Mouse (Mus musculus) liver, embryonic 12.5 days (tissue): ENCODE data around the gene Gpm6a. TPM values are rescaled to one million over a fixed set of nuclear protein-coding genes. Genes with fewer than 3 reads are reported as not detected.

Source experiments
- ATAC-seq: fragments of 200-750 bp; cut with Nextera tagmentation; 2 replicates; pipeline ENCODE4 v1.8.0; 2017; ENCODE audit warnings: moderate number of reproducible peaks, mild to moderate bottlenecking, moderate library complexity
- H3K27ac ChIP-seq: fragments of 300-500 bp; sonication (generic); 2 replicates; pipeline ENCODE4 v1.5.1; 2016; ENCODE audit warnings: mild to moderate bottlenecking
- H3K27me3 ChIP-seq: fragments of 300-500 bp; sonication (generic); replicated peaks from 2 replicates; pipeline ENCODE4 v1.6.1; 2016; ENCODE audit warnings: mild to moderate bottlenecking, moderate library complexity
- H3K36me3 ChIP-seq: fragments of 300-500 bp; sonication (generic); 2 replicates; pipeline ENCODE4 v1.6.1; 2016; ENCODE audit warnings: mild to moderate bottlenecking, moderate library complexity
- H3K4me1 ChIP-seq: fragments of 300-500 bp; sonication (generic); 2 replicates; pipeline ENCODE4 v1.6.1; 2016
- H3K4me2 ChIP-seq: fragments of 300-500 bp; sonication (generic); 2 replicates; pipeline ENCODE4 v1.6.1; 2016; ENCODE audit warnings: mild to moderate bottlenecking, moderate library complexity
- H3K4me3 ChIP-seq: fragments of 300-500 bp; sonication (generic); 2 replicates; pipeline ENCODE4 v1.5.1; 2016; ENCODE audit warnings: mild to moderate bottlenecking, moderate library complexity
- H3K9ac ChIP-seq: fragments of 300-500 bp; sonication (generic); 2 replicates; pipeline ENCODE4 v1.6.1; 2016; ENCODE audit warnings: mild to moderate bottlenecking, moderate library complexity
- H3K9me3 ChIP-seq: fragments of 300-500 bp; sonication (generic); replicated peaks from 2 replicates; pipeline ENCODE4 v1.6.1; 2016; ENCODE audit warnings: mild to moderate bottlenecking, moderate library complexity
- WGBS: fragments of 180-500 bp; shearing (Covaris S2); methylation state at CpG from one replicate; pipeline ENCODE4 v1.1.7; 2016; ENCODE audit not compliant: insufficient replicate concordance; 5-methylcytosine and 5-hydroxymethylcytosine counted together
- polyA plus RNA-seq: library from polyadenylated mRNA; unstranded; fragments of >200 nt; fragmentation: Nextera tagmentation; extraction: Ambion mirVana; gene quantifications from 2 replicates; pipeline ENCODE4 v1.2.1, GENCODE M21; 2016

Gpm6a gene
- polyA plus RNA-seq: 3.2 and 3.4 TPM in 2 replicates

DNA sequence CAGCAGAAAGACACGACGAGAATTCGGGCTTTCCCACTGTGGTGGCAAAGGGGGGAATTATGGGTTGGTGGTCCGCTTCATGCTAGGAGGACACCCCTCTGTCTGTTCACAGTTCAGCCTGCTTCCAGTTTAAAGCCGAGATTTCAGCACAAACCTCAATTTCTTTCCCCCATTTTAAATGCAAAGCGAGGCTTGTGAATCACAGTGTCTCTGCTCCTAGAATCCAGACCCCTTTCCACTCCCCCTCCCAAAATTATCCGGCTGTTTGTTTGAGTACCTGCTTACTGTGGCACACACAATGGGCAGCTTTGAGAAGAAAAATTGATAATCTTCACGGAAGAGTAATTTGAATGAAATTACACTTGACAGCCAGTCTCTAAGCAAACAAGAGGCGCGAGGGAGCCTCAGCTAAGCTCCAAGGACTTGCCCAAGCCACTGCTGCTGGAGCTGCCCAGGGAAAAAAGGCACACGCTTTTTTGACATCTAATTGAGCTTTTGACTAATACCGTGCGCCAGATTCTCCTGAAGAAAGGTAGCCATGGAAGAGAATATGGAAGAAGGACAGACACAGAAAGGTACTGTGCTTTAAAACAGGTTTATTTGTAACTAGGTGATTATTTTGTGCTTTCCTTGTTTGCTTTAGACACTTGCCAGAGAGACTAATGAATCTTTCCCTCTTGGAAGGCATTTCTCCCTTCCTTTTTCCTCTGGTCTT, at the start of gene Gpm6a:
Gpm6a (plus strand) TSS at position 103 of the 715 bp plus-strand sequence.
- Histone ChIP-seq H3K9me3 (no peaks in the 10 kb centered on the region), H3K27ac (no peak within 1 kb of the TSS), H3K4me3 (no peak within 1 kb of the TSS), H3K9ac (no peak within 1 kb of the TSS), H3K4me1 (no peaks in the 10 kb centered on the region), H3K27me3 (no peaks in the 10 kb centered on the region), H3K36me3 (no peaks in the 10 kb centered on the region), H3K4me2 (no peak within 1 kb of the TSS)
- no peak for ATAC-seq
- 35% methylated on average over 13 of the region's 13 CpGs for WGBS

GRCm38 (mm10) chr8:54912891-54913290, 41.8 kb upstream of the Gpm6a start:
- H3K4me3 ChIP-seq: no peak overlapping the region
- WGBS: 72% methylated on average over 2 of the region's 2 CpGs
- ATAC-seq: no peak
- H3K4me1 ChIP-seq: no peaks in the 10 kb centered on the region
- H3K36me3 ChIP-seq: no peaks in the 10 kb centered on the region
- H3K27me3 ChIP-seq: no peaks in the 10 kb centered on the region
- no peak overlapping the region for H3K27ac ChIP-seq
- H3K9me3 ChIP-seq: no peaks in the 10 kb centered on the region
- H3K9ac ChIP-seq: no peak overlapping the region
- H3K4me2 ChIP-seq: no peak overlapping the region

GRCm38 (mm10) chr8:54917710-54918109, 36.9 kb upstream of the Gpm6a start:
- ATAC-seq: no peak
- 50% methylated on average over 7 of the region's 9 CpGs for WGBS
- Histone ChIP-seq H3K4me3 (no peak overlapping the region), H3K9ac (no peak overlapping the region), H3K9me3 (no peaks in the 10 kb centered on the region), H3K27me3 (no peaks in the 10 kb centered on the region), H3K27ac (no peak overlapping the region), H3K36me3 (no peaks in the 10 kb centered on the region), H3K4me2 (no peak overlapping the region), H3K4me1 (no peaks in the 10 kb centered on the region)

GRCm38 (mm10) chr8:54922160-54922855, 32.3 kb upstream of the Gpm6a start:
- Histone ChIP-seq H3K9ac (no peak overlapping the region), H3K36me3 (no peaks in the 10 kb centered on the region), H3K4me2 (no peak overlapping the region), H3K27me3 (no peaks in the 10 kb centered on the region), H3K4me1 (no peaks in the 10 kb centered on the region), H3K9me3 (no peaks in the 10 kb centered on the region), H3K4me3 (no peak overlapping the region), H3K27ac (no peak overlapping the region)
- ATAC-seq: no peak
- 38% methylated on average over 2 of the region's 2 CpGs for WGBS

DNA sequence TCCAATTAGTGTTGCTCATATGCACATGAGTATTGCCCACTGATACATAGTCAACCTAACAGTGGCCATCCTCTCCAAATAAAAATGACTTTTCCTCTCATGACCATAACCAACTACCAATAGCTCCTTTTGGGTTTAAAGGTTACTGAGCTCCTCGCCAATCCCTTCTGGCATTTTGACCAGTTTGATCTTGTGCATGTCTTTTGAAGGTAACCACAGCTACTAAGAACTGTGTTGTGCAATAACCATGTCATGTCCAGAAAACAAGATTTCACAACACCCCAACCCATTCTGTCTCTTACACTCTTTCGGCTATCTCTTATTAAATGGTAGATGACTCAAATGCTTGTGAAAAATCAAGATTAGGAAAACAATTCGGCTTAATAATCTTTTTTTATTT, 29.7 kb upstream of the Gpm6a start:
- H3K9ac ChIP-seq: no peak overlapping the region
- no peak overlapping the region for H3K27ac ChIP-seq
- no peaks in the 10 kb centered on the region for H3K36me3 ChIP-seq
- H3K4me1 ChIP-seq: no peaks in the 10 kb centered on the region
- H3K27me3 ChIP-seq: no peaks in the 10 kb centered on the region
- no peak for ATAC-seq
- no peak overlapping the region for H3K4me2 ChIP-seq
- H3K9me3 ChIP-seq: no peaks in the 10 kb centered on the region
- 58% methylated on average over 3 of the region's 3 CpGs for whole genome bisulfite sequencing
- no peak overlapping the region for H3K4me3 ChIP-seq

GRCm38 (mm10) chr8:54932306-54932705, 22.3 kb upstream of the Gpm6a start:
- H3K9ac ChIP-seq: no peak overlapping the region
- H3K9me3 ChIP-seq: no peaks in the 10 kb centered on the region
- H3K27ac ChIP-seq: no peak overlapping the region
- H3K4me3 ChIP-seq: no peak overlapping the region
- H3K36me3 ChIP-seq: no peaks in the 10 kb centered on the region
- WGBS: 50% methylated on average over 2 of the region's 2 CpGs
- no peaks in the 10 kb centered on the region for H3K27me3 ChIP-seq
- no peaks in the 10 kb centered on the region for H3K4me1 ChIP-seq
- no peak overlapping the region for H3K4me2 ChIP-seq
- ATAC-seq: no peak

DNA sequence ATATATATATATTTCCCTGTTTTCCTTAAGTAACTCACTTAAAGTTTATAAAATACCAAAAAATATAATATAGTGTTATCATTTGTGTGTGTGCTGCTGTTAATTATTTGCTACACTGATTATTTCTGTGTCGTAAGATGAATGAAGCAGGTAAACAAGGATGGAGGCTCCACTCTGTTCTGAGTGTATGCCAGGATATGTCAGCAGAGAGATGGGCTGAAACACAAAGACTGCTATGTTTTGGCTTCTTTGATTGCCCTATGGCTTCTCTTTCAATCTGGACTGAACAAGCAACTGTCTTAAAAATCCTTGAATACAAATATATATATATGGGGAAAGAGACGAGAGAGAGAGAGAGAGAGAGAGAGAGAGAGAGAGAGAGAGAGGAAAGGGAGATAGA, 1.3 kb upstream of the Gpm6a start:
- H3K27me3 ChIP-seq: no peaks in the 10 kb centered on the region
- H3K36me3 ChIP-seq: no peaks in the 10 kb centered on the region
- ATAC-seq: no peak
- H3K9me3 ChIP-seq: no peaks in the 10 kb centered on the region
- H3K27ac ChIP-seq: no peak overlapping the region
- 62% methylated on average over 2 of the region's 2 CpGs for WGBS
- no peak overlapping the region for H3K4me2 ChIP-seq
- H3K4me1 ChIP-seq: no peaks in the 10 kb centered on the region
- no peak overlapping the region for H3K9ac ChIP-seq
- no peak overlapping the region for H3K4me3 ChIP-seq

GRCm38 (mm10) chr8:54954030-54954429, 613 bp upstream of the Gpm6a start:
- no peaks in the 10 kb centered on the region for H3K4me1 ChIP-seq
- no peak for ATAC-seq
- no peaks in the 10 kb centered on the region for H3K27me3 ChIP-seq
- H3K4me2 ChIP-seq: no peak overlapping the region
- H3K27ac ChIP-seq: no peak overlapping the region
- no peak overlapping the region for H3K4me3 ChIP-seq
- H3K36me3 ChIP-seq: no peaks in the 10 kb centered on the region
- WGBS: 49% methylated on average over 6 of the region's 6 CpGs
- no peak overlapping the region for H3K9ac ChIP-seq
- H3K9me3 ChIP-seq: no peaks in the 10 kb centered on the region

DNA sequence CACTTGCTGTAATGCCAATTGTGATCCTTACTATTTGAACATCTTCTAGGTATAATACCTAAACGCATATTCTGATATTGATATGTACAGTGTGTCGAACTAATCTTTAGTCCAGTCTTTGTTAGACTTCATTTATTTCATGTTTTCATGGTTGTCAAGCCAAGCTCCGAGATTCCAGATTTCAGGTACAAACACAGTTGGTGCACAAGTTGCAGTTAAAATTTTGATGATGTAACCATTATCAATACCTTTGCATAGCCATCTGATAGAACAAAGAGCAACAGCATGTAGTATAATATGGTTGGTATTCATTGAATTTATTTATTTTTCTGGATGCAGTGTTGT, 785 bp downstream of the Gpm6a start:
- Histone ChIP-seq H3K27ac (no peak overlapping the region), H3K9me3 (no peaks in the 10 kb centered on the region), H3K9ac (no peak overlapping the region), H3K36me3 (no peaks in the 10 kb centered on the region), H3K4me1 (no peaks in the 10 kb centered on the region), H3K4me3 (no peak overlapping the region), H3K27me3 (no peaks in the 10 kb centered on the region), H3K4me2 (no peak overlapping the region)
- ATAC-seq: no peak
- 57% methylated on average over 3 of the region's 3 CpGs for WGBS

DNA sequence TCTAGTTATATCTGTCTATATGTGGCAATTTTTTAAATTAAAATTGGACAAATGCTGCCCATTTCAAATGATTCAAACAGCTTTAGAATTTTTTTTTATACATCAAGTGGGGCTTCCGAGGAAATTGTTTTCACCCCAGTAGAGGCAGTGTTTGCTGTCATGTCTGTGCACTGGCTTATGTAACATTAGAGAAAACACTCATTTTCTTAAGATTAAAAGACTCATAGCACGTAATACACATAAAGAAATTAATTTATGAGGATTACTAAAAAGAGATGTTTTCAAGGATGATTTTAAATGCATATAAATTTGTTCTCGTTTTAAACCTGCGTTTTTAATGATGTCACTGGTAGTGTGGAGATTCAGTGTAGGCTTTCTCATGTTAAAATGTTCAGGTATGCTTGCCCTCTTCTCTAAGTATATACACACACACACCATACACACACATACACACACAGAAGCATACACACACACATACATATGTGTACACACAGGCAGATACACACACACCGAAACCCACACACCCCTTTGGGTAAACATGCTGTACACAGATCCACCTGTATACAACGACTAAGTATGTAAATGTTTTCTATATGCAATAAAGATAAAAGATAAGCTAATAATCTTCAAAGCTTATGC, 1.4 kb downstream of the Gpm6a start:
- H3K4me1 ChIP-seq: no peaks in the 10 kb centered on the region
- no peak overlapping the region for H3K4me2 ChIP-seq
- no peak overlapping the region for H3K27ac ChIP-seq
- H3K27me3 ChIP-seq: no peaks in the 10 kb centered on the region
- H3K9me3 ChIP-seq: no peaks in the 10 kb centered on the region
- no peak overlapping the region for H3K9ac ChIP-seq
- ATAC-seq: no peak
- H3K36me3 ChIP-seq: no peaks in the 10 kb centered on the region
- WGBS: 62% methylated on average over 6 of the region's 6 CpGs
- no peak overlapping the region for H3K4me3 ChIP-seq

DNA sequence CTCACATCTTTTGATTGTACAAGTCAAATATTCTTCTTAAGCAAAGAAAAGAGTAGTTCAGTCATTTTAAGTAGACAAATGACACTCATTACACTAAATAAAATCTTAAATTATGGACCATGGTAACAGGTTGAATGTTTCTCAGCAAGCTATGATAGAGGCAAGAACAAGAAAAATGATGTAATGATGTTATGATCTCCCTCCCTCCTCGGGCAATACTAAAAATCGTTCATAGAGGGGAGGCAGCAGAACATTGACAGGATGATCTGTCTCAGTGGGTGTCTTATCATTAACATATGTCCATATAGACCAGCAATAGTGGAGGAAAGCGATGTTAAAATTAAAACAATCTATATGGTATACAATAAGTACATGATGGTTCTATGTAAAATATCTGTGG, 2.1 kb downstream of the Gpm6a start:
- H3K9me3 ChIP-seq: no peaks in the 10 kb centered on the region
- no peaks in the 10 kb centered on the region for H3K36me3 ChIP-seq
- H3K9ac ChIP-seq: no peak overlapping the region
- H3K27me3 ChIP-seq: no peaks in the 10 kb centered on the region
- H3K4me1 ChIP-seq: no peaks in the 10 kb centered on the region
- WGBS: 61% methylated on average over 3 of the region's 3 CpGs
- no peak overlapping the region for H3K4me3 ChIP-seq
- H3K27ac ChIP-seq: no peak overlapping the region
- ATAC-seq: no peak
- H3K4me2 ChIP-seq: no peak overlapping the region

DNA sequence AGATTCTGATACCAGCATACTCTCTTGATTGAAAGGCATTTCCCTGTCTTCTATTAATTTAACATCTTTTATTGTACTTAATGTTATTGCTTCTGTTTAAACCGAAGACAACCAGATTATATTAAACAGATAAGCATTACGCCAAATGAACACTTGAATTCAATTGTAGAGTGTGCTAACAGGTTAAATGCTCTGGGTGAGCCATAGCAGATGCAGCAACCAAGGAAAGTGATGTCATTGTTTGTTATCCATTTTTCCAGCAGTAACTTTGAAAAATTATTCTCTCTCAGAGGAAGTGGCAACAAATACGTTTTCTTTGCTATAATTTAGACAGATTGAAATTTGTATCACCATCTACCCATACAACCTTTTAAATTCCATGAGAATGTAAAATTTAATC, 2.9 kb downstream of the Gpm6a start:
- Histone ChIP-seq H3K4me1 (no peaks in the 10 kb centered on the region), H3K4me3 (no peak overlapping the region), H3K9me3 (no peaks in the 10 kb centered on the region), H3K36me3 (no peaks in the 10 kb centered on the region), H3K4me2 (no peak overlapping the region), H3K27ac (no peak overlapping the region), H3K9ac (no peak overlapping the region), H3K27me3 (no peaks in the 10 kb centered on the region)
- no peak for ATAC-seq
- WGBS: 54% methylated on average over 3 of the region's 3 CpGs
